Comparison of ENCODE assay signal across 15 mouse cellular contexts in the genomic region with DNA sequence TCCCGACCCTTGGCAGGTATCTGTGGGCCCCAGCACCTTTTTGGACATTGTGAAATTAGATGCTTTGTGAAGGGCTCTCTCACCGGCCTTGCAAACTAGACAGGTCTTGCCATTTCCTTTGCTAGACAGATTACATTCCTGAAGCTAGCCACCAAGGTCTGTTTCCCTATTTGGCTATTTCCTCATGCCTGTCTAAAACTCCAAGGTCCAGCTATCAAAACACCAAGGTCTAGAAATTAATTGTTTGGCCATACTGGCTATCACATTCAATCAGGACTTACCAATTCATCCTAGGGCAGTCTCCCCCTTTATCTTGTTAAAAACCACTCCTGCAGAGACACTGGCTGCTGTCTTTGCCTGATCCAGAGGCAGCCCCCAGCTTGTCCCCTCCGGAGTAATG. TPM values are rescaled to one million over a fixed set of nuclear protein-coding genes. Genes with fewer than 3 reads are reported as not detected.
"Had no signal": no experiment of that assay in that cellular context is flagged by ENCODE, and none has a peak within 500 bp of the region (broad histone marks: within the 10 kb centered on the region; RNA-seq: fewer than 3 reads in every experiment).

No protein-coding gene starts in this region.

- DNase-seq: lung, adult 18-20 months; lung, embryonic 14.5 days; lung, postnatal 10 days; lung, postnatal 36 days; right cerebral cortex, postnatal 14 days; thymus, adult 2 months; thymus, postnatal 25 days; thymus, postnatal 4 days had no signal

RNA-seq across cellular contexts. Expression of gene Mrap2, which starts 23.9 kb away (rescaled TPM):
- total RNA-seq: megakaryocyte progenitor cell, adult 5-6 weeks; monocyte, adult 5-6 weeks; neutrophil, adult 5-6 weeks had no signal
- polyA plus RNA-seq: liver, embryonic 16.5 days; macrophage; midbrain, embryonic 11.5 days; spleen, adult 2 months had no signal
